Comparison of ENCODE assay signal across 8 mouse cellular contexts in genomic region chr2:118539881-118540516, GRCm38 (mm10). TPM values are rescaled to one million over a fixed set of nuclear protein-coding genes. Genes with fewer than 3 reads are reported as not detected.
DNase-seq lines count a peak whose midpoint lies in the region; ATAC-seq and TF ChIP-seq lines count a peak whose summit lies in the region.

No protein-coding gene starts in this region.

- 79% methylated on average over 9 of the region's 9 CpGs for WGBS in spleen, adult 2 months
- 25% methylated on average over 9 of the region's 9 CpGs for WGBS in heart, embryonic 15.5 days

- peak overlapping the region; percentile 39 for H3K9ac ChIP-seq in heart, embryonic 15.5 days

- no peaks in the 10 kb centered on the region for H3K9me3 ChIP-seq in heart, embryonic 15.5 days (replicated peaks)

- H3K36me3 ChIP-seq in spleen, adult 2 months (ENCODE audit: control insufficient read depth, insufficient read depth, low read length): peaks cover 2% of the 10 kb centered on the region; the same call in 1 of the 2 replicates
- H3K36me3 ChIP-seq in heart, embryonic 15.5 days: no peaks in the 10 kb centered on the region
- no peaks in the 10 kb centered on the region for H3K36me3 ChIP-seq in myocyte (ENCODE audit: control insufficient read depth, insufficient read depth)

- no peak for TF ChIP-seq CTCF in spleen, adult 2 months (IDR thresholded peaks at IDR 0.05; ENCODE audit: extremely low read depth, insufficient read depth, insufficient read length, insufficient replicate concordance)

- TF ChIP-seq POLR2A in spleen, adult 2 months (IDR thresholded peaks at IDR 0.05; ENCODE audit: low read depth, low read length): no peak
- TF ChIP-seq POLR2A in myocyte (IDR thresholded peaks at IDR 0.05; ENCODE audit: insufficient read length, low read depth): no peak

- H3K4me1 ChIP-seq in spleen, adult 2 months (ENCODE audit: control insufficient read depth, insufficient read depth, insufficient read length): peaks cover 29% of the 10 kb centered on the region
- peaks cover 81% of the 10 kb centered on the region for H3K4me1 ChIP-seq in heart, embryonic 15.5 days (replicated peaks)

- no peak overlapping the region for H3ac ChIP-seq in myocyte (ENCODE audit: control insufficient read depth, insufficient read length)

- H3K4me3 ChIP-seq in spleen, adult 2 months (ENCODE audit: extremely low read depth, insufficient read depth, insufficient read length): no peak overlapping the region
- no peak overlapping the region for H3K4me3 ChIP-seq in heart, embryonic 15.5 days
- no peak overlapping the region for H3K4me3 ChIP-seq in myocyte

- 0 out of 2 replicates have a peak, but pooled peaks have one; percentile 7 for ATAC-seq in heart, embryonic 15.5 days (replicated peaks; ENCODE audit: insufficient number of reproducible peaks, insufficient read depth, low FRiP score, low read depth)

- no peak for DNase-seq in spleen, adult 2 months (ENCODE audit: low read depth in 1 of 2, low spot score in 2 of 2)
- no peak for DNase-seq in spleen, postnatal 10 days (ENCODE audit: low spot score in 2 of 2)
- peak; percentile 67 to 78 for DNase-seq in kidney, postnatal 36 days
- no peak for DNase-seq in urinary bladder, postnatal 10 days (ENCODE audit: low spot score)
- DNase-seq in thymus, postnatal 36 days: no peak
- no peak for DNase-seq in thymus, postnatal 4 days

- H3K27ac ChIP-seq in spleen, adult 2 months (ENCODE audit: insufficient read depth, low read length): peak overlapping the region; percentile 9; the same call in 1 of the 2 replicates
- peak overlapping the region; percentile 98 for H3K27ac ChIP-seq in heart, embryonic 15.5 days

- H3K4me2 ChIP-seq in heart, embryonic 15.5 days: peak overlapping the region; percentile 29
- peak overlapping the region; percentile 30 for H3K4me2 ChIP-seq in myocyte (ENCODE audit: low read depth)

- H3K27me3 ChIP-seq in spleen, adult 2 months (ENCODE audit: control insufficient read depth, insufficient read depth, low read length): no peaks in the 10 kb centered on the region
- H3K27me3 ChIP-seq in heart, embryonic 15.5 days: no peaks in the 10 kb centered on the region
- no peaks in the 10 kb centered on the region for H3K27me3 ChIP-seq in myocyte (ENCODE audit: control insufficient read depth, insufficient read depth, insufficient read length)

- no peaks in the 10 kb centered on the region for H3K79me2 ChIP-seq in myocyte (ENCODE audit: control insufficient read depth, insufficient read depth)

TF ChIP-seq in myocyte, 11 proteins besides CTCF, POLR2A, EP300 and RAD21:
- TF ChIP-seq MYOD1 (IDR thresholded peaks at IDR 0.05; ENCODE audit: control insufficient read depth in 1 of 3, insufficient read length in 2 of 3, low read depth in 2 of 3) (no peak), MYOG (IDR thresholded peaks at IDR 0.05; ENCODE audit: control insufficient read depth in 1 of 3, insufficient read depth in 1 of 3, insufficient read length in 2 of 3, low read depth in 2 of 3) (no peak), USF1 (IDR thresholded peaks at IDR 0.05; ENCODE audit: low read depth) (no peak), REST (IDR thresholded peaks at IDR 0.05; ENCODE audit: insufficient read depth, insufficient read length) (no peak), POLR2AphosphoS2 (IDR thresholded peaks at IDR 0.05; ENCODE audit: insufficient read length, low read depth) (no peak), TCF3 (IDR thresholded peaks at IDR 0.05; ENCODE audit: insufficient read length, low read depth) (no peak), TCF12 (IDR thresholded peaks at IDR 0.05; ENCODE audit: insufficient read depth, poor library complexity, severe bottlenecking) (no peak)

RNA-seq across cellular contexts. Expression of gene Bmf, which starts 9.5 kb away (rescaled TPM):
- 24.8 and 32.4 TPM in 2 replicates for polyA plus RNA-seq in spleen, adult 2 months (2012; rRNA removed)
- 1.9 and 3.8 TPM in 2 replicates for polyA plus RNA-seq in heart, embryonic 15.5 days (2015; fragmentation: Nextera tagmentation; extraction: Ambion mirVana)
- 4.8 TPM for polyA plus RNA-seq in myocyte (2012; fragmentation: generic; extraction: Trizol)

RNA-seq across cellular contexts. Expression of gene Bub1b, which starts 58.0 kb away (rescaled TPM):
- polyA plus RNA-seq in spleen, adult 2 months (2012; rRNA removed): 5.0 and 5.7 TPM in 2 replicates
- 56.7 and 74.8 TPM in 2 replicates for polyA plus RNA-seq in heart, embryonic 15.5 days (2015; fragmentation: Nextera tagmentation; extraction: Ambion mirVana)
- polyA plus RNA-seq in myocyte (2012; fragmentation: generic; extraction: Trizol): 25.6 TPM

Comparison
In these comparisons a context has a peak if more than half of its experiments do, and no peak if none do; other contexts are left out.
1. DNase-seq: peak in kidney, postnatal 36 days (2 of 2); none in spleen, adult 2 months (0 of 2), spleen, postnatal 10 days (0 of 2), urinary bladder, postnatal 10 days (single experiment), thymus, postnatal 36 days (0 of 2) and thymus, postnatal 4 days (single experiment).